Mouse (Mus musculus) lung, adult 2 months (tissue): ENCODE data around the gene Ube4b.

ENCODE experiments used
- CTCF ChIP-seq: fragments of 200-500 bp; IDR thresholded peaks from 2 replicates; pipeline ENCODE4 v1.5.1; 2011; ENCODE audit warnings: mild to moderate bottlenecking, low read length, control low read depth; ENCODE audit not compliant: insufficient read depth
- POLR2A ChIP-seq: fragments of 200-500 bp; IDR thresholded peaks from 2 replicates; pipeline ENCODE4 v1.6.1; 2011; ENCODE audit warnings: low read depth, mild to moderate bottlenecking, control low read depth, low read length, borderline replicate concordance; ENCODE audit errors: extremely low read depth

- no peak for TF ChIP-seq CTCF
- no peak for TF ChIP-seq POLR2A
These were observed 52.6 kb downstream of the Ube4b start for GRCm38 (mm10) chr4:149373927-149374326.
